Mouse (Mus musculus) heart, embryonic 12.5 days (tissue): ENCODE measurements around the gene Sec13. TPM values are rescaled to one million over a fixed set of nuclear protein-coding genes. Genes with fewer than 3 reads are reported as not detected.
"Not testable (repeated sequence)": the region's sequence is repeated elsewhere in the genome, so short reads cannot be mapped to it uniquely, and the experiment has no call there.

Experiments
- ATAC-seq: fragments of 200-750 bp; cut with Nextera tagmentation; 2 replicates; pipeline ENCODE4 v1.8.0; 2017; ENCODE audit warnings: moderate TSS enrichment, moderate library complexity; ENCODE audit not compliant: insufficient number of reproducible peaks, low FRiP score
- H3K27ac ChIP-seq: fragments of 300-500 bp; sonication (generic); 2 replicates; pipeline ENCODE4 v1.5.1; 2016; ENCODE audit warnings: mild to moderate bottlenecking, moderate library complexity; ENCODE audit not compliant: poor library complexity, severe bottlenecking
- H3K27me3 ChIP-seq: fragments of 300-500 bp; sonication (generic); replicated peaks from 2 replicates; pipeline ENCODE4 v1.6.1; 2016; ENCODE audit warnings: mild to moderate bottlenecking, moderate library complexity
- H3K36me3 ChIP-seq: fragments of 300-500 bp; sonication (generic); 2 replicates; pipeline ENCODE4 v1.6.1; 2016; ENCODE audit warnings: mild to moderate bottlenecking, moderate library complexity
- H3K4me1 ChIP-seq: fragments of 300-500 bp; sonication (generic); replicated peaks from 2 replicates; pipeline ENCODE4 v1.6.1; 2016; ENCODE audit warnings: mild to moderate bottlenecking
- H3K4me2 ChIP-seq: fragments of 300-500 bp; sonication (generic); 2 replicates; pipeline ENCODE4 v1.6.1; 2016; ENCODE audit warnings: mild to moderate bottlenecking, moderate library complexity
- H3K4me3 ChIP-seq: fragments of 300-500 bp; sonication (generic); 2 replicates; pipeline ENCODE4 v1.5.1; 2016; ENCODE audit warnings: mild to moderate bottlenecking
- H3K9ac ChIP-seq: fragments of 300-500 bp; sonication (generic); 2 replicates; pipeline ENCODE4 v1.6.1; 2016; ENCODE audit warnings: mild to moderate bottlenecking, moderate library complexity
- H3K9me3 ChIP-seq: fragments of 300-500 bp; sonication (generic); replicated peaks from 2 replicates; pipeline ENCODE4 v1.6.1; 2016; ENCODE audit warnings: mild to moderate bottlenecking, moderate library complexity
- WGBS: fragments of 180-500 bp; shearing (Covaris S2); methylation state at CpG from one replicate; pipeline ENCODE4 v1.1.7; 2016; 5-methylcytosine and 5-hydroxymethylcytosine counted together
- polyA plus RNA-seq: library from polyadenylated mRNA; unstranded; fragments of >200 nt; fragmentation: Nextera tagmentation; extraction: Ambion mirVana; gene quantifications from 2 replicates; pipeline ENCODE4 v1.2.1, GENCODE M21; 2016

Sec13 gene
- polyA plus RNA-seq, 1 experiment from 2014 or later = 208 TPM

DNA sequence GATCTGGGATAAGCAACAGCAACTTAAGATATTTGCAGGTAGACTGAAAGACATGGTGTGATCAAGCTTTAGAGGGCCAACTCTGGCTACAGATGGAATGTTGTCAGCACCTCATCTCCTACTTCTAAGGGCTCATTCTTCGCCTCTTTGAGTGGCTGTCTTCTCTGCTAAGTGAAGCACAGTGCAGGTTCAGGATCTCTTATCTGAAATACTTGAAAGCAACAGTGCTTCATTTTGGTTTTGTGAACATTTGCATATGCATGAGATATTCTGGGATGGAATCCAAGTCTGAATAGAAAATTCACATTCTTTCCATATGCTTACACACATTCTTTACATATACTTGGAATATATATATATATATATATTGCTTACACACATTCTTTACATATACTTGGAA, 1.8 kb upstream of the Sec13 start:
- ATAC-seq = no peak
- H3K27ac ChIP-seq = no peak overlapping the region
- peaks cover 18% of the 10 kb centered on the region for H3K27me3 ChIP-seq
- no peak overlapping the region for H3K4me3 ChIP-seq
- H3K4me1 ChIP-seq = peaks cover 11% of the 10 kb centered on the region
- no peak overlapping the region for H3K4me2 ChIP-seq
- H3K9me3 ChIP-seq = no peaks in the 10 kb centered on the region
- WGBS = 48% methylated on average over 1 of the region's 1 CpGs
- H3K36me3 ChIP-seq = peaks cover 13% of the 10 kb centered on the region
- no peak overlapping the region for H3K9ac ChIP-seq

GRCm38 (mm10) chr6:113741425-113741824, 882 bp upstream of the Sec13 start:
- no peak overlapping the region for H3K9ac ChIP-seq
- ATAC-seq = no peak
- no peak overlapping the region for H3K4me2 ChIP-seq
- peaks cover 11% of the 10 kb centered on the region for H3K4me1 ChIP-seq
- H3K36me3 ChIP-seq = peaks cover 20% of the 10 kb centered on the region
- peaks cover 15% of the 10 kb centered on the region; the same call in 1 of the 2 replicates for H3K27me3 ChIP-seq
- no peaks in the 10 kb centered on the region for H3K9me3 ChIP-seq
- no peak overlapping the region for H3K4me3 ChIP-seq
- H3K27ac ChIP-seq = no peak overlapping the region
- 53% methylated on average over 2 of the region's 2 CpGs for WGBS

DNA sequence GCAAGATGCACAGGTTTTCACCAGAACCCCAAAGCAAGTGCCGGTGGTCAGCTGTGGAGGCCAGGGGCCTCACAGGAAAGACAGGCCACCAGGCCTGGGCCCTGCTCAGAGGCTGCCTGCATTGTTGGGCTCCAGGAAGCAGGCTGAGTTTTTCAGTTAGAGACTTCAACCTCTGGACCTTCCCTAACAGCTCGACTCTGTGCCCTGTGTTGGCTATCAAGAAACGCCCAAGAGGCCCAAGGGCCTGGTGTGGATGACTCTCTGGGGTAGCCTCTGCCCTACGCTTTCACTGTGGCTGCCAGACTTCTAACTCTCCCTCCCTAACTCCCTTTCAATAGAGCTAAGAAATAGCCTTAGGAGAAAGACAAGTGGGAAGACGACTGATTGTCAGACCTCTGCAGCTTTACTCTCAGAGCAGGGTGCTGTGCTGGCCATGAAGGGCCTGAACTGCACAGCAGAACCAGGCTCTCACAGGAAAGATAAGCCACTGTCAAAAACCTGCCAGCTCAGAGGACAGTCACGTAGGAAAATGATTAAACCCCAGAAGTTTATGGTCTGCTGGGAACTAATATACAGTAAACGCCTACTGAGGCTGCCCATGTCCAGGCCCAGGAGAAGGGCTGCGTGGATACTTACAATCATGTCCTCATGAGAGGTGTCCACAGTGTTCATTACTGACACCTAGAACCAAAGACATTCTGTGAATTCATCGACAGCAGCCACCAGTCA, 3.1 kb downstream of the Sec13 start:
- H3K4me3 ChIP-seq = no peak overlapping the region
- peaks cover 56% of the 10 kb centered on the region for H3K36me3 ChIP-seq
- H3K4me2 ChIP-seq = no peak overlapping the region
- no peak for ATAC-seq
- no peaks in the 10 kb centered on the region for H3K9me3 ChIP-seq
- no peaks in the 10 kb centered on the region for H3K27me3 ChIP-seq
- no peak overlapping the region for H3K9ac ChIP-seq
- peaks cover 11% of the 10 kb centered on the region for H3K4me1 ChIP-seq
- WGBS = 80% methylated on average over 9 of the region's 9 CpGs
- H3K27ac ChIP-seq = no peak overlapping the region

- H3K27ac ChIP-seq = no peak overlapping the region
Measured at GRCm38 (mm10) chr6:113731296-113731695, 9.2 kb downstream of the Sec13 start.

DNA sequence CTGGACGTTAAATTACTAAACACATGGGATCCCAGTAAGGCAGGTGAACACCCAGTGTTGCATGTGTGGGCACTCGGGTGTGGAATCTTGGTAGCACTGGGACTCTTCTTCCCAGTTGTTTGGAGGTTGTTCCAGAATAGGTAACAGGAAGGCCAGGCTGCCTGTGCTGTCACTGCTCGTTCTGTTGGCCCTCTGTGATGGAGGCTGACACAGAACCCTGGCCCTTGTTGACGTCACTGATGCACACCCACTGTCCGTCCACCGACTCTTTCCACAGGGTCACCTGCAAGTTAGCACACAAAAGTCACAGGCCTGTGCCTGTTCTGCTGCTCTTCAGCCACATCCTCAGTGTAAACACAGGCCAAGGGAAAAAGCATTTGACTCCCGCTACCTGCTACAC, 12.4 kb downstream of the Sec13 start:
- Histone ChIP-seq H3K27me3 (no peaks in the 10 kb centered on the region), H3K4me2 (no peak overlapping the region), H3K27ac (no peak overlapping the region), H3K9ac (no peak overlapping the region), H3K4me1 (no peaks in the 10 kb centered on the region), H3K4me3 (no peak overlapping the region), H3K9me3 (no peaks in the 10 kb centered on the region), H3K36me3 (peaks cover 89% of the 10 kb centered on the region)
- ATAC-seq = no peak
- WGBS = 88% methylated on average over 7 of the region's 7 CpGs

More at GRCm38 (mm10) chr6:113731296-113731695, 9.2 kb downstream of the Sec13 start:
- no peaks in the 10 kb centered on the region for H3K9me3 ChIP-seq
- 89% methylated on average over 3 of the region's 3 CpGs for WGBS
- no peak for ATAC-seq
- H3K4me3 ChIP-seq = no peak overlapping the region
- no peaks in the 10 kb centered on the region for H3K27me3 ChIP-seq
- no peaks in the 10 kb centered on the region for H3K4me1 ChIP-seq
- no peak overlapping the region for H3K4me2 ChIP-seq
- H3K9ac ChIP-seq = no peak overlapping the region
- H3K36me3 ChIP-seq = peaks cover 95% of the 10 kb centered on the region

DNA sequence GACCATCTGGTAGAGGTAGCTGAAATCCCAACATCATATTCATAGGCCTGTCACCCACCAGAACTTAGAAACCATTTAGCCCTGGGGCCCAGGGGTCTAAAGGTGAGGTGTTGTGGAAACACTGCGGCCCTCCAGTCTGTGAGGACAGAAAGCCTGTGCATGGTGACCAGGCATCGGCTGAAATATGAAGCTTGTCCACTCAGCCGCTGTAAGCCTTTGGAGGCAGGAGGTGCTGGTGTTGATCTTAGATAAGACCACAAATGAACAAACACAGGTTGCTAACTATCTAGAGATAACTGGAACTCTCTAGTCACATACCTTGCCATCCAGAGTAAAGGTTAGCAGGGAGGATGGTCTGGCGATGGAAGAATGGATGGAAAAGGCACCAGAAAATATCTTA, 19.5 kb downstream of the Sec13 start:
- 79% methylated on average over 4 of the region's 4 CpGs for WGBS
- H3K4me3 ChIP-seq = no peak overlapping the region
- H3K9me3 ChIP-seq = no peaks in the 10 kb centered on the region
- no peak overlapping the region for H3K9ac ChIP-seq
- H3K36me3 ChIP-seq = peaks cover 79% of the 10 kb centered on the region
- H3K27me3 ChIP-seq = no peaks in the 10 kb centered on the region
- H3K4me1 ChIP-seq = no peaks in the 10 kb centered on the region
- no peak overlapping the region for H3K4me2 ChIP-seq
- ATAC-seq = no peak
- no peak overlapping the region for H3K27ac ChIP-seq

DNA sequence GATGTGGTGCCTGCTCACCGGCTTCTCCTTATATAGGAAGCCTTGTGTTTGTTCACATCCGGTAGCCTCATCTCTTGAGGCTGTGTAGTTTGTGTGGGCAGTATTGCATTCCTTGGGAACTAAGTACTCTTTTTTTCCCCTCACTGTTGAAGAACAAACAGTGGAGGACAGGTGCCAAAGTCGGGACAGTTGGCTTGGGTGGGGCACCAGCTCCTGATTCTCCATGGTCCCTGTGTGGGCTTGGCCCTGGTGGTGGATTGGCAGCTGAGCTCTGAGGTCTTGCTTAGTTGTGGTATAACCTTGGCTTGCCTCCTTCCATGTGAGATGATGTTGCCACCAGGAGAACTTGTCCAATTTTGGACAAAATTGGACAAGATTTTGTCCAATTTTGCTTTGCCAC, 20.7 kb downstream of the Sec13 start, which contains the start of gene Ghrl:
Gene Ghrl, minus strand, starts transcription at position 3 of the 400 bp plus-strand sequence.
- no peak within 1 kb of the TSS for H3K4me2 ChIP-seq
- no peaks in the 10 kb centered on the region for H3K9me3 ChIP-seq
- H3K27me3 ChIP-seq = no peaks in the 10 kb centered on the region
- 86% methylated on average over 3 of the region's 3 CpGs for WGBS
- no peak within 1 kb of the TSS for H3K9ac ChIP-seq
- H3K36me3 ChIP-seq = peaks cover 82% of the 10 kb centered on the region
- ATAC-seq = no peak
- H3K27ac ChIP-seq = no peak within 1 kb of the TSS
- no peaks in the 10 kb centered on the region for H3K4me1 ChIP-seq
- no peak within 1 kb of the TSS for H3K4me3 ChIP-seq

DNA sequence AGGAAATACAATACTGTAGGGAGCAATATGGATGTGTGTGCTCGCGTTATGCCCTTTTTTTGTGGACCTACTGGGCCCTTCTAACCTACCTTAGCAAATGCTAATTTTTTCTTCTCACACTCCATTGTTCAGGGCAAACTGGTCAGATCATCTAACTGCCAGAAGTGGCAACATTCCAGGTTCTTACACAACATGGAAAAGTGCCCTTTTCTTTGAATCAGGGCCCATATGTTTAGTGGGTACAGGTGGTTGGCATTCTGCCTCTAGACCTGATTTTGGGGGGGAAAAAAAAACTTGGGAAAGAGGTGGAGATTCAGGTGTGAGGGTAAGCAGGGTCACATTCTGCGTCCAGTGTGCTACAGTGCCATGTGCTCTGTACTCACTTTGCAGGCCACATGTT, 23.0 kb downstream of the Sec13 start:
- Histone ChIP-seq H3K9me3 (no peaks in the 10 kb centered on the region), H3K36me3 (peaks cover 91% of the 10 kb centered on the region), H3K27ac (no peak overlapping the region), H3K4me1 (no peaks in the 10 kb centered on the region), H3K27me3 (no peaks in the 10 kb centered on the region), H3K9ac (no peak overlapping the region), H3K4me3 (no peak overlapping the region), H3K4me2 (no peak overlapping the region)
- WGBS = 84% methylated on average over 3 of the region's 3 CpGs
- ATAC-seq = no peak

DNA sequence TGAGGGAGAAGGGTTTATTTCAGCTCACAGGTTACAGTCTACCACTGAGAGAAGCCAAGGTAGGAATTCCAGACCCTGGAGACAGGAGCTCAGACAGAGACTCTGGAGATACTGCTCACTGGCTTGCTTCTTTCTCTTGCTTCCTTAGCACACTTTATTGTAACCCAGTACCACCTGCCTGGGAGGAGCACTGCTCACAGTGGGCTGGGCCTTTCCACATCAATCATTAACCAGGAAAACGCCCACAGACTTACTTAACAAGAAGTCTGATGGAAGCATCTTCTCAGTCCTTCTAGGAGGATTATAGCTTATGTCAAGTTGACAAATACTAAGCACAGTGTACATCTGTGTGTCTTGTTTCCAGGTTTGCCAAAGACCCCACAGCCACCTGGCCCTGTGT, 25.7 kb downstream of the Sec13 start:
- peaks cover 94% of the 10 kb centered on the region for H3K36me3 ChIP-seq
- H3K9me3 ChIP-seq = no peaks in the 10 kb centered on the region
- H3K4me3 ChIP-seq = no peak overlapping the region
- H3K4me1 ChIP-seq = no peaks in the 10 kb centered on the region
- no peak overlapping the region for H3K27ac ChIP-seq
- no peak overlapping the region for H3K4me2 ChIP-seq
- 78% methylated on average over 1 of the region's 1 CpGs for WGBS
- no peak overlapping the region for H3K9ac ChIP-seq
- no peaks in the 10 kb centered on the region for H3K27me3 ChIP-seq
- no peak for ATAC-seq

DNA sequence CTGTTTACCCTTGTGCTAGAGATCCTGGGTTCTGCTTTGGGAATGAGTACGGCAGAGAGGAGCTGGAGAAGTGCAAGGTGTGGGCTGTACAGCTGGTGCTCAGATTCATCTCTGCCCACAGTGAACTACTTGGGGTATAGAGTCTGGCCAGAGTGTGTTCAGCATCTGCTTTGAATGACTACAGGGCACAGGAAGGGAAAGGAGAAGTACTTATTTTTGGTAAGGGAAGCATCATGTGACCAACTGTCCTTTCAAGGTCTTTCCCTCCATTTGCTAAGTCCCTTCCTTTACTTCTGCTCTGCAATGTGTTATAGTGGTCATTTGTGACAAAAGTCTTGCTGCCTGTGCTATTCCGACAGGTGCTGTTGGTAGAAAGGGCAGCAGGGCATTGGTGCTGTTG, 26.3 kb downstream of the Sec13 start:
- no peak for ATAC-seq
- H3K9ac ChIP-seq = no peak overlapping the region
- WGBS = 90% methylated on average over 2 of the region's 2 CpGs
- H3K27ac ChIP-seq = no peak overlapping the region
- no peak overlapping the region for H3K4me3 ChIP-seq
- H3K36me3 ChIP-seq = peaks cover 94% of the 10 kb centered on the region
- no peaks in the 10 kb centered on the region for H3K4me1 ChIP-seq
- no peaks in the 10 kb centered on the region for H3K9me3 ChIP-seq
- H3K27me3 ChIP-seq = no peaks in the 10 kb centered on the region
- no peak overlapping the region for H3K4me2 ChIP-seq

DNA sequence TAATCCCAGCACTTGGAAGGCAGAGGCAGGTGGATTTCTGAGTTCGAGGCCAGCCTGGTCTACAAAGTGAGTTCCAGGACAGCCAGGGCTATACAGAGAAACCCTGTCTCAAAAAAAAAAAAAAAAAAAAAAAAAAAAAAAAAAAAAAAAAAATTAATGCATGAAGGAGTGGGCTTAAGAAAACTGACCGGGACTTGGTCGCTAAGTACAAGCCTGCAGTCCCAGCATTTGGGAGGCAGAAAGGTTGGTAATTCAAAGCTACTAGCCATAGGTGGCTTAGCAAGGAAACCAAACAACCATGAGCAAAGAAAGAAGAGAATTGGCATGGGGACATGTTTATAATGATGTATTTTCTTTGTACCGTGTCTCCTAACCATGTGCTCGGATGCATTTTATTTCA, 27.2 kb downstream of the Sec13 start:
- peaks cover 95% of the 10 kb centered on the region for H3K36me3 ChIP-seq
- not testable (repeated sequence) for H3K4me2 ChIP-seq, H3K27me3 ChIP-seq, H3K9me3 ChIP-seq, H3K4me1 ChIP-seq, ATAC-seq, H3K9ac ChIP-seq, H3K4me3 ChIP-seq, H3K27ac ChIP-seq
- 88% methylated on average over 5 of the region's 5 CpGs for WGBS

DNA sequence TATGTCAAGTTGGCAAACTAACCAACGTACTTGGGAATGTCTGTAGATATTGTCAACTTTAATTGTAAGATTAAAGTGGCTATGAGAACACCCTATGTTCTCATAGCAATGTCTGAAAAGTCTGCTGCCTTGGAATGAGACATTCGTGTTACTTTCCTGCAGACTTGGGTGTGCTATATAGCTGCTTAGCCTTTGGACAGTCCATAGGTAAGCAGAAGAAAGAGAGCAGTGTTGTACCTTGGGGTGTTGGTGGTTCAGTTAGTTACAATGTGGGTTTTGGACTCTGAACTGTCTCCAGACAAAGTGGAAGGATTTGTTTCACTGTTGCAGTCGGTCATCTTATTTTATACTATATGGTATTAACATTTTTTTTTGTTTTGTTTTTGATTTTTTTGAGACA, 27.8 kb downstream of the Sec13 start:
- H3K4me3 ChIP-seq = no peak overlapping the region
- H3K9ac ChIP-seq = no peak overlapping the region
- no peak overlapping the region for H3K27ac ChIP-seq
- H3K4me2 ChIP-seq = no peak overlapping the region
- no peak for ATAC-seq
- H3K36me3 ChIP-seq = peaks cover 97% of the 10 kb centered on the region
- H3K9me3 ChIP-seq = no peaks in the 10 kb centered on the region
- 91% methylated on average over 3 of the region's 3 CpGs for WGBS
- H3K27me3 ChIP-seq = no peaks in the 10 kb centered on the region
- H3K4me1 ChIP-seq = no peaks in the 10 kb centered on the region
